Mouse (Mus musculus) heart, embryonic 11.5 days (tissue): Measurements from ENCODE around the gene Olfr1416. TPM values are rescaled to one million over a fixed set of nuclear protein-coding genes. Genes with fewer than 3 reads are reported as not detected.
A peak's percentile ranks its signal among the peaks of the same experiment; 100 is the strongest.
"Not testable (repeated sequence)": the region's sequence is repeated elsewhere in the genome, so short reads cannot be mapped to it uniquely, and the experiment has no call there.

Experiments
- ATAC-seq: fragments of 200-750 bp; cut with Nextera tagmentation; replicated peaks from 2 replicates; pipeline ENCODE4 v1.8.0; 2017; ENCODE audit warnings: moderate library complexity; ENCODE audit not compliant: insufficient number of reproducible peaks, low FRiP score, low TSS enrichment
- H3K27ac ChIP-seq: fragments of 300-500 bp; sonication (generic); 2 replicates; pipeline ENCODE4 v1.5.1; 2014; ENCODE audit warnings: mild to moderate bottlenecking, low read depth, low read length
- H3K27me3 ChIP-seq: fragments of 300-500 bp; sonication (generic); 2 replicates; pipeline ENCODE4 v1.6.1; 2014; ENCODE audit warnings: mild to moderate bottlenecking, low read length, mixed read lengths; ENCODE audit not compliant: control insufficient read depth, insufficient read depth
- H3K36me3 ChIP-seq: fragments of 300-500 bp; sonication (generic); 2 replicates; pipeline ENCODE4 v1.6.1; 2014; ENCODE audit warnings: mild to moderate bottlenecking, low read length, moderate library complexity, mixed read lengths; ENCODE audit not compliant: control insufficient read depth, insufficient read depth
- H3K4me1 ChIP-seq: fragments of 300-500 bp; sonication (generic); 2 replicates; pipeline ENCODE4 v1.6.1; 2014; ENCODE audit warnings: low read length; ENCODE audit not compliant: control insufficient read depth, insufficient read depth
- H3K4me2 ChIP-seq: fragments of 300-500 bp; sonication (generic); 2 replicates; pipeline ENCODE4 v1.6.1; 2014; ENCODE audit warnings: mild to moderate bottlenecking, moderate library complexity
- H3K4me3 ChIP-seq: fragments of 300-500 bp; sonication (generic); 2 replicates; pipeline ENCODE4 v1.5.1; 2014; ENCODE audit warnings: low read depth, low read length
- H3K9ac ChIP-seq: fragments of 300-500 bp; sonication (generic); 2 replicates; pipeline ENCODE4 v1.6.1; 2014; ENCODE audit warnings: mild to moderate bottlenecking, low read depth, low read length, moderate library complexity
- H3K9me3 ChIP-seq: fragments of 300-500 bp; sonication (generic); replicated peaks from 2 replicates; pipeline ENCODE4 v1.6.1; 2016; ENCODE audit warnings: low read length; ENCODE audit not compliant: control insufficient read depth
- WGBS: fragments of 180-500 bp; shearing (Covaris S2); extraction: QIAGEN DNeasy Blood & Tissue Kit; methylation state at CpG from one replicate; pipeline ENCODE4 v1.1.7; 2014; ENCODE audit not compliant: insufficient replicate concordance; 5-methylcytosine and 5-hydroxymethylcytosine counted together
- polyA plus RNA-seq: library from polyadenylated mRNA; unstranded; fragments of >200 nt; fragmentation: Nextera tagmentation; extraction: Ambion mirVana; gene quantifications from 2 replicates; pipeline ENCODE4 v1.2.1, GENCODE M21; 2014

Olfr1416 gene
- polyA plus RNA-seq = not detected in 2 replicates

DNA sequence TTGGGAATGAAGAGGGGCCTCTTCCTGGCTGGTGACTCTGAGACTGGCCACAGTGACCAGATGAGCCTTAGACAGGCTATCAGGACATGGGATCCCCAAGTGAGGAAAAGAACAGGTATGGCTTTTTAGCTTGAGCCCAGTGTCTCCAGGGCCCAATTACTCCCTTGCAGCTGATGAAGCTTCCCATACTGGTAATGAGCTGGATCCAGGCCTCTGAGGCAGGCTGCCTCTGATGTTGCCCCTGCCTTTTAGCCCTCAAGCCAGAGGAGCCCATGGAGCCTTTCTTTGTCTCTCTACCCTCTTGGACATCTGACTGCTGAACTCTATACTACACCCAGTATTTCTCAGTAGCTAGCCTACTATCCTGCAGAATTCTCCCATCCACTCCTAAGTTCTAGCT, at the start of gene Olfr1416:
Gene Olfr1416 (minus strand): TSS at position 101 of the 400 bp plus-strand sequence.
- Histone ChIP-seq H3K4me1 (no peaks in the 10 kb centered on the region), H3K4me2 (no peak within 1 kb of the TSS), H3K27ac (no peak within 1 kb of the TSS), H3K4me3 (no peak within 1 kb of the TSS), H3K27me3 (no peaks in the 10 kb centered on the region), H3K9me3 (no peaks in the 10 kb centered on the region), H3K36me3 (no peaks in the 10 kb centered on the region), H3K9ac (no peak within 1 kb of the TSS)
- ATAC-seq = no peak

DNA sequence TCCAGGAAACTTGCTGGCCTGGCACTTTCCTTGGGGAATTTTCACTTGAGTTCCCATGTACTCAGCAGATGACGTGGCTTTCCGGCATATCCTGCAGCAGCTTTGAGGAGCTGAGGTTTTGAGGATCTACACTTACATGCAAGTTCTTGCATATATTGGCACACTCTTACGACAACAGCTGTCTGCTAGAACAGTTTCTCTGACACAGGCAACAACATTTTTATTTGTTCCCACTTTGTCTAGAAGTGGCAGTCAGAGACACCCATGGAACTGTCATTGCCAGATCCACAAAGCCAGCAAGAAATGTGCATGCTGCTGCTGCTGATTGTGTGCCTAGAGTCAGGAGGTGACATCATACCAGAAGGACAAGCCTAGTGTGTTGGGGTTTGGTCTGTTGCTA, 38.9 kb upstream of the Olfr1416 start:
- Histone ChIP-seq H3K9ac (no peak overlapping the region), H3K4me2 (no peak overlapping the region), H3K36me3 (no peaks in the 10 kb centered on the region), H3K4me3 (no peak overlapping the region), H3K9me3 (no peaks in the 10 kb centered on the region), H3K27ac (no peak overlapping the region), H3K27me3 (no peaks in the 10 kb centered on the region; the same call in none of the 2 replicates), H3K4me1 (no peaks in the 10 kb centered on the region)
- ATAC-seq = no peak
- WGBS = 76% methylated on average over 3 of the region's 3 CpGs

DNA sequence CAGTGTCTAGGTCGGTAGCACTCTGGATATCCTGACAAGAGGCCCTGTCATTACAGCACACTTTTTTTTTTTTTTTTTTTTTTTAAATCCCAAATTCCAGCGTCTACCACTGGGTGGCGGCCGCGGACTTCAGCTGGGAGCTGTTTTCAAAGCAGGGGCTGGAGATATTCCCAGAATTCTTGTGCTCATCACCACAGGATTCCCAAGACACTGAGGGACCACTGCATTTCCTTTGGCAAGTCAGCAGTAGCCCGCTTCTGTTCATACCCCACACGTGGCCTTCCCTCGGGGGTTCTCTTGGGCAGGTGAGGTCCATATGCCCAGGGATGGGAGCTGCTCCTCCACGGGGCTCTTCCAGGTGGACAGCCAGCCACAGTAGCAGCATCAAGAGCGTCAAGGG, 36.5 kb upstream of the Olfr1416 start:
- Histone ChIP-seq H3K27ac (no peak overlapping the region), H3K9ac (no peak overlapping the region), H3K4me1 (no peaks in the 10 kb centered on the region), H3K4me3 (no peak overlapping the region), H3K27me3 (no peaks in the 10 kb centered on the region; the same call in none of the 2 replicates), H3K36me3 (no peaks in the 10 kb centered on the region), H3K9me3 (no peaks in the 10 kb centered on the region), H3K4me2 (no peak overlapping the region)
- WGBS = 23% methylated on average over 10 of the region's 10 CpGs
- ATAC-seq = no peak

DNA sequence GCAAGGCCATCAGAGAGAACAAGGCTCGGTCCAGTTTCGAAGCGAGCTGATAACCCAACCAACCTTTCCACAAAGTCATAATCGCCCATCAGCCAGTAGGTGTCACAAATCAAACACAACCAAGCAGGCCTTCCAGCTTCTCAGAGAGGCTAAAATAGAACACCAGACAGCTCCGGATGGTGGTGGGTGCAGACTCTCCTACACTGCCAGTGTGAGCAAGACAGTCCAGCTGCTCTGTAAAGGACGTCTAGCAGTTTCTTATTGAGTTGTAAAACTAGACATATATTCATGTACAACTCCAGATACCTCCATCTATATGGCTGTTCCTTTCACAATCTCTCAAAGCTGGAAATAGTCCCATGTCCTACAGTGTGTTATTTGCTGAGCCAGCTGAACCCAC, 34.1 kb upstream of the Olfr1416 start:
- no peak overlapping the region for H3K9ac ChIP-seq
- H3K9me3 ChIP-seq = no peaks in the 10 kb centered on the region
- H3K4me3 ChIP-seq = no peak overlapping the region
- no peak overlapping the region for H3K27ac ChIP-seq
- no peaks in the 10 kb centered on the region; the same call in none of the 2 replicates for H3K27me3 ChIP-seq
- no peaks in the 10 kb centered on the region for H3K4me1 ChIP-seq
- H3K4me2 ChIP-seq = no peak overlapping the region
- WGBS = 79% methylated on average over 6 of the region's 6 CpGs
- ATAC-seq = no peak
- no peaks in the 10 kb centered on the region for H3K36me3 ChIP-seq

DNA sequence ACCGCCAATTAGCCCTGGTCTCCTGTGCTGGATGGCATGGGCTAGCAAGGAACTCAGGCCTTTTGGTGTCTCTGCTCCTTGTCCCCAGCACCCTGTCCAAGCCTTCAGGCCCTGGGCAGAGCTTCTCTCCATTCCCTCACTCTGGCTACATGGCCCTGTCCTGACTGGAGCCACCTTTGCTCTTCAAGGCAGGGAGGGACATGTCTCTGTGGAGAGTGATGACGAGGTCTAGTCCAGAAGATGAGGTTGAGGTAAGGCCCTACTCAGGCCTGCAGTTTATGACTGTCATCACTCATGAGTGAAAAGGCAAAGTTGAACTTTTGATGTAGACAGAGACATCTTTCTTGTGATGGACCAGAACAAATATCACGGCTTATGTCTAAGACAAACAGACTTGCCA, 33.6 kb upstream of the Olfr1416 start, which contains the start of gene Olfr1414:
Gene Olfr1414 (minus strand): TSS at position 101 of the 400 bp plus-strand sequence.
- Histone ChIP-seq H3K27ac (no peak within 1 kb of the TSS), H3K4me3 (no peak within 1 kb of the TSS), H3K4me2 (no peak within 1 kb of the TSS), H3K4me1 (no peaks in the 10 kb centered on the region), H3K9me3 (no peaks in the 10 kb centered on the region), H3K27me3 (no peaks in the 10 kb centered on the region; the same call in none of the 2 replicates), H3K36me3 (no peaks in the 10 kb centered on the region), H3K9ac (no peak within 1 kb of the TSS)
- WGBS = 78% methylated on average over 3 of the region's 3 CpGs
- ATAC-seq = no peak

DNA sequence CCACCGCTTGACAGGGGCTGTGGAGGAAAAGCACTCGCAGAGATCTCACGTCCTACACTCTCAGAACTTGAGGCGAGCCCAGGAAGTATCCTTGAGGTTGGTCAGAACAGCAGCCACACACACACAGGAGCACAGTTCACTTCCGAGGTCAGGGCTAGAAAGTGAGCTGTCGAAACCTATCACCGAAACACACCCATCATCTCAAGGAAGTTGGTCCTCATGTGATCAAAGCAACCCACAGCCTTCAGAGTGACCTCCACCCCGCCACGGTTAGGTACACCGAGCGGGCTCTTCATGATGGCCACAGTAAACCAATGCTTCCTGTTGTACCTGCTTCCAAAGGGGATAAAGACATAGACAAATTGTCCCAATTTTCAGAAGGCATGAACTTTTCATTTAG, 30.5 kb upstream of the Olfr1416 start:
- H3K36me3 ChIP-seq = no peaks in the 10 kb centered on the region
- no peak overlapping the region for H3K9ac ChIP-seq
- no peak overlapping the region for H3K4me3 ChIP-seq
- H3K27me3 ChIP-seq = no peaks in the 10 kb centered on the region; the same call in 1 of the 2 replicates
- H3K4me1 ChIP-seq = no peaks in the 10 kb centered on the region
- no peak overlapping the region for H3K27ac ChIP-seq
- no peaks in the 10 kb centered on the region for H3K9me3 ChIP-seq
- ATAC-seq = no peak
- 68% methylated on average over 11 of the region's 11 CpGs for WGBS
- H3K4me2 ChIP-seq = no peak overlapping the region

DNA sequence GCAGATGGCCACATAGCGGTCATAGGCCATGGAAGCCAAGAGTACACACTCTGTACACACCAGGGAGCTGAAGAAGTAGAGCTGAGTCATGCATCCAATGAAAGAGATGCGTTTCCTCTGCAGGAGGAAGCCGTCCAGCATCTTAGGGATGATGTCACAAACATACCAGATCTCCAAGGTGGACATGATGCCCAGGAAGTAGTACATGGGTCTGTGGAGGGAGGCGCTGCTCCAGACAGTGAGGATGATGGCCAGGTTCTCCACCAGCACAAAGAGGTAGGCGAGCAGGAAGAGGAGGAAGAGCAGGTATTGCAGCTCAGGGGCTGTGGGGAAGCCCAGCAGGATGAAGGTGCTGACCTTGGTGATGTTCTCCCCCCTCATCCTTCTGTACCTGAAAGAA, 26.7 kb upstream of the Olfr1416 start:
- H3K9me3 ChIP-seq, ATAC-seq, H3K9ac ChIP-seq, H3K4me2 ChIP-seq, H3K36me3 ChIP-seq, H3K4me1 ChIP-seq, H3K27ac ChIP-seq, H3K27me3 ChIP-seq, H3K4me3 ChIP-seq: not testable (repeated sequence)
- WGBS = 74% methylated on average over 5 of the region's 5 CpGs

DNA sequence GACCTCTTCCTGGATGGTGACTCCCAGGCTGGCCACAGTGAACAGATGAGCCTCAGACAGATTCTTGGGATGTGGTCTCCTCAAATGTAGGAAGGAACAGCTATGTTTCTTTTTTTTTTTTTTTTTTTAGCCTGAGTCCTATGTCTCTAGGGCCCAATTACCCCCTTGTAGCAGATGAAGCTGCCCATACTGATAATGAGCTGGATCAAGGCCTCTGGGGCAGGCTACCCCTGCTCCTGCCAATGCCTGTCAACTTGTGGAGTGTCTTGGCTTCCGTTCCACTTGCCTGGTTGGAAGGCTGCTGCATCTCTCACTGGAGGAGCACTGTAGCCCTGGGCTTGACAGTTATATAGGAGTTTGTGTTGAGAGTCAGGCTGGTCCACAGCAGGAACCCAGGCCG, 11.1 kb upstream of the Olfr1416 start, which contains the start of gene Olfr1415:
Gene Olfr1415 (minus strand): TSS at position 101 of the 400 bp plus-strand sequence.
- no peak within 1 kb of the TSS for H3K27ac ChIP-seq
- H3K4me1 ChIP-seq = no peaks in the 10 kb centered on the region
- H3K9me3 ChIP-seq = no peaks in the 10 kb centered on the region
- no peaks in the 10 kb centered on the region for H3K27me3 ChIP-seq
- no peaks in the 10 kb centered on the region for H3K36me3 ChIP-seq
- H3K4me2 ChIP-seq = no peak within 1 kb of the TSS
- no peak for ATAC-seq
- H3K4me3 ChIP-seq = no peak within 1 kb of the TSS
- H3K9ac ChIP-seq = no peak within 1 kb of the TSS
- 75% methylated on average over 2 of the region's 2 CpGs for WGBS

DNA sequence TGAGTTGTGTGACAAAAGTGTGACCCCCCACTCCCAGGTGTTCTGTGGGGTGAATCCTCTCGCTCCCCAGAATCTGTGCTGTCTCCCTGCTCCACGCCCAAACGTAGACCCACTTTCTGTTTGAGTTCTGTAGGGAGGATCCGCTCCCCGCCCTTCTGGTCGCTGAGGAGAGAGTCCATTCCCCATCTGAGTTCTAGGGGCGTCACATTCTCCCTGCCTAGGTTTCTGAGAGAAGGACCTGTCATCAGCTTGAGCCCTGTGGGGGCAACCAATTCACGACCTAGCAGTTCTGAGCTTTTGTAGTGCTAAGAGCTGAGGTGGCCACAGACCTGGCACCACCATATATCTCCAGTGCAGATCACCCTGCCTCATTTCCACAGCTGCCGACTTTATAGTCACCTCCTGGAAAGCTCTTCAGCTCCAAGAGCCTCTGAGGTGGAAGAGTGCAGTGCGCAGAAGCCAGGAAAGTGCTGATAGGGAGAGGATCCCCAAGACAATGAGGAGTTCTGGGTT, 10.8 kb downstream of the Olfr1416 start:
- peak; percentile 62; the same call in 1 of the 2 replicates for ATAC-seq
- Histone ChIP-seq H3K9ac (peak overlapping the region; percentile 98), H3K27me3 (no peaks in the 10 kb centered on the region), H3K4me3 (peak overlapping the region; percentile 98), H3K4me2 (peak overlapping the region; percentile 95), H3K9me3 (no peaks in the 10 kb centered on the region), H3K36me3 (peaks cover 7% of the 10 kb centered on the region; the same call in 1 of the 2 replicates), H3K27ac (no peak overlapping the region), H3K4me1 (peaks cover 5% of the 10 kb centered on the region)
- WGBS = 2% methylated on average over 10 of the region's 10 CpGs
